Mouse (Mus musculus): Measurements from ENCODE around the gene Cma1. TPM values are rescaled to one million over a fixed set of nuclear protein-coding genes. Genes with fewer than 3 reads are reported as not detected.

The Cma1 gene
- polyA plus RNA-seq, 1 experiment from 2014 or later: not detected

DNA sequence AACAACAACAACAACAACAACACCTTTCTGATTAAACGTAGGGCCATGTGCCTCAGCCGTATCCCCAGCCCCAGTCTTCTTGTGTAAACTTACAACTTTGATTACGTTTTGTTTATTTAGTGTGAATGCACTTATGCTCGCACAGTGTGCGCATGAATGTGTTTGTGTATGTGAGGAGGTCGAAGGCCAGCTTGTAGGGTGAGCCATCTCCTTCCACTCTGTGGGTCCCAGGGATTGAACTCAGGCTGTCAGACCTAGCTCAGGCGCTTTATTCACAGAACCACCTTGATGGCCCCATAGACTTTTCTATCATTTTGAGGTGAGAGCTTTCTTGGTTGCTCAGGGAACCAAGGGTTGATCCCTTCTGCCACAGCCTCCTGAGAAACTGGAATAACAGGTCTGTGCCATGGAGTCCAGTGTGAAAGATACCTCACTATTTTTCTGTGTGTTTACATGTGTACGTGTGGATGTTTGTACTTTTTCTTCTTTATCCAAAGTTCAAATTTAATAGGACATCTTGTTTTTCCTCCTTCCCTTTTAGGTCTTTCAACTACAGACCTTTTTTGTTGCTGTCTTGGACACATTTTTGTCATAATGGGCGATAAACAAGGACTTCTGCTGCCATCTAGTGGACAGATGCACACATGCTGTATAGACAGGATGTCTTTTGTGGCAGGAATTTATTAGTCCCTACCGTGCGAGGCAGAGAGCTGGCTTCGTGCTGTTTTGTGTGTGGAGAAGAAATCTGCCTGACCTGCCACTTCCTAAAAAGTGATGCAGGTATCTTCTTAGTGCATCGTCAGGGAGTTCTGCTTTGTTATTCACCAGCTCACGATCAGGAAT is 26.0 kb downstream of the Cma1 start:
- Histone ChIP-seq H3K27ac (replicated peaks) (no peak overlapping the region), H3K27me3 (ENCODE audit: low read depth, poor library complexity, severe bottlenecking) (peaks cover 9% of the 10 kb centered on the region), H3K9me3 (replicated peaks) (0 out of 2 replicates have a peak, but pooled peaks cover 4% of the 10 kb centered on the region), H3K4me1 (0 out of 2 replicates have a peak, but pooled peaks cover 2% of the 10 kb centered on the region), H3K36me3 (no peaks in the 10 kb centered on the region), H3K4me3 (no peak overlapping the region)
- WGBS: 42% methylated on average over 14 of the region's 14 CpGs
- peak; percentile 76 for DNase-seq (ENCODE audit: low spot score)

DNA sequence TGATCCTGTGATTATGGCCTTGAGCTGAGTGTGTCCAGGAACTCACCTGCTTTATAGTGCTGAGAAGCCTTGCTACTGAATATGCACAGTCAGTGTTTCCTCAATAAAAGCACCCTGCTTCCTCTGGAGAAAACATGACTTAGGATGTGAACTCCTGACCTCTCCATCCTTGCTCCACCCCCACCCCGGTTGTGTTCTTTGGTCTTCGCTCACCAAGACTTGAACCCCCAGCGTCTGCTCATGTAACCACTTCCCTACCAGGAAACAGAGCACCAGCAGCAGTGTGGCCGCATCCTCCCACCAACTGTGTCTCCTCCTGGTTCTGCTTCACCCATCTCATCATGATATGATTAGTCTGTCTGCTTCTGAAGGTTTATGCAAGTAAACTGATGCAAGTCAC is 31.1 kb downstream of the Cma1 start:
- no peak for DNase-seq (ENCODE audit: low spot score)
- Histone ChIP-seq H3K9me3 (replicated peaks) (0 out of 2 replicates have a peak, but pooled peaks cover 4% of the 10 kb centered on the region), H3K27ac (replicated peaks) (no peak overlapping the region), H3K4me1 (no peaks in the 10 kb centered on the region), H3K27me3 (ENCODE audit: low read depth, poor library complexity, severe bottlenecking) (no peaks in the 10 kb centered on the region), H3K36me3 (no peaks in the 10 kb centered on the region), H3K4me3 (no peak overlapping the region)
- WGBS: 58% methylated on average over 4 of the region's 4 CpGs

DNA sequence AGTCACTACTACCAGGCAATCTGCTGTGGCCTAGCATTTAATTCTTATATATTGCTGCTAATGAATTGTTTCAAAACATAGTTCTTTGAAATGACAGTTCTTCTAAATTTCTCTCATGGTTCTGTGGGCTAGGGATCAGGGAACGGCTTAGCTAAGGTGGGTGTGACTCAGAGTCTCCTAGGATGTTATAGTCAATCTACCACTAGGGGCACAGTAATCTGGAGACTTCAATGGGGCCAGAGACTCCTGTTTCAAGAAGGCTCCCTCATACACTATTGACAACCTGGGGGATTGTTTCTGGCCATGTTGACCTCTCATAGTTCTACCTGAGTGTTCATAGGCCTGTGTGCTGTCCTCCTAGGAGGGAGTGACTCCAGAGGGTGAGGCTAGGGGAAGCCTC is 39.0 kb downstream of the Cma1 start:
- Histone ChIP-seq H3K27ac (replicated peaks) (no peak overlapping the region), H3K9me3 (replicated peaks) (no peaks in the 10 kb centered on the region), H3K36me3 (no peaks in the 10 kb centered on the region), H3K27me3 (ENCODE audit: low read depth, poor library complexity, severe bottlenecking) (no peaks in the 10 kb centered on the region), H3K4me3 (no peak overlapping the region), H3K4me1 (peaks cover 7% of the 10 kb centered on the region)
- WGBS: 33% methylated on average over 1 of the region's 1 CpGs
- no peak for DNase-seq (ENCODE audit: low spot score)

DNA sequence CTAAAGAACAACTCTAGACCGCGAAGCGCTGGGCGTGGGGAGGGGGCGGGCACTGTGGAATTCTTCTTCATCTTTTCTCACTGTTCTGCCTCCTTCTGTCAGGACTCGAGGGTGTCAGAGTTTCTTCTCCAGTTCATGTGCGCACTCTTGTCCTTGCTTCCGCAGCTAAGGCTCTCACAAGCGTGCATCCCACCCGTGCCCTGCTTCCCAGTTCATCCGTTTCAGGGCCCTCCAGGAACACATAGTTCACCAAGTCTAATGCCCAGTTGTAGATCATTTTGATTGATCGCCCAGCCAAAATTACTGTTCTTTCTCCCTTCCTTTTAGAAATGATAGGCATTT is 44.1 kb downstream of the Cma1 start:
- Histone ChIP-seq H3K4me3 (peak overlapping the region; percentile 62), H3K4me1 (peaks cover 21% of the 10 kb centered on the region), H3K9me3 (replicated peaks) (no peaks in the 10 kb centered on the region), H3K27ac (replicated peaks) (peak overlapping the region; percentile 80), H3K36me3 (peaks cover 30% of the 10 kb centered on the region), H3K27me3 (ENCODE audit: low read depth, poor library complexity, severe bottlenecking) (no peaks in the 10 kb centered on the region)
- WGBS: 10% methylated on average over 12 of the region's 12 CpGs
- no peak for DNase-seq (ENCODE audit: low spot score)

DNA sequence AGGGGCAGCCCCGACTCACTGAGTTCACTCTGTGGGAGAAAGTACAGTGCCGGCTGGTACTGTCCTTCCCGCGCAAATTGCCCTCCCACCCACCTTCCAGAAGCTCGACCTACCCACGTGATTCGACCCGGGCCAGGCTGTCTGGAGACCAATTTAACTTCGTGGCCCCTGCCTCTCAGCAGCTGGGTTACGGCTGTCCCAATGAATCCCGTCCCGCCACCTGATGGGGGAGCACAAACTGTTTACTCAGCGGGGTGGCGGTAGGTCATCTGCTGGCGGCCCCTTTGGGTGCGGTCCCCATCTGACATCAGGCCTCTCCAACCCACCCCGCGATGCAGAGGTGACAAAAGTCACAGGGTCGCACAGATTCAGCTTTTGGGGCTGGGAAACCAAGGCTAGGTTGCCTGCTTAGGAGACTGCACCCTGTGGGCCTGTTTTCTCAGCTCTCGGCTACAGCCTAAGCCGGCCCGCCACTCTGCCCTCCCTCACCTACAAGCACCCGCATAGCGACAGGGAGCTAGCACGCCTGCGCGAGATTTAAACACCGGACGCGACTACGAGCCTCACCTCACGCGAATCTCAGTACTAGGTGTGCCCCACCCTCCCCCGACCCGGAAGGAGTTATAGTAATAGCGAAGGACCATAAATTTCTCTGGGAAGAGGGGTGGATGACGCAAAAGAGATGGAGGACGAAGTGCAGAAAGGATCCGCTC is 44.6 kb downstream of the Cma1 start, which contains the start of gene Sdr39u1:
Gene Sdr39u1, minus strand, starts transcription at position 593 of the 713 bp plus-strand sequence.
- Histone ChIP-seq H3K9me3 (replicated peaks) (no peaks in the 10 kb centered on the region), H3K27me3 (ENCODE audit: low read depth, poor library complexity, severe bottlenecking) (no peaks in the 10 kb centered on the region), H3K36me3 (peaks cover 35% of the 10 kb centered on the region), H3K4me1 (peaks cover 21% of the 10 kb centered on the region), H3K4me3 (peak within 1 kb of the TSS; percentile 62), H3K27ac (replicated peaks) (peak within 1 kb of the TSS; percentile 80)
- DNase-seq (ENCODE audit: low spot score): peak; percentile 81
- WGBS: 4% methylated on average over 39 of the region's 39 CpGs

DNA sequence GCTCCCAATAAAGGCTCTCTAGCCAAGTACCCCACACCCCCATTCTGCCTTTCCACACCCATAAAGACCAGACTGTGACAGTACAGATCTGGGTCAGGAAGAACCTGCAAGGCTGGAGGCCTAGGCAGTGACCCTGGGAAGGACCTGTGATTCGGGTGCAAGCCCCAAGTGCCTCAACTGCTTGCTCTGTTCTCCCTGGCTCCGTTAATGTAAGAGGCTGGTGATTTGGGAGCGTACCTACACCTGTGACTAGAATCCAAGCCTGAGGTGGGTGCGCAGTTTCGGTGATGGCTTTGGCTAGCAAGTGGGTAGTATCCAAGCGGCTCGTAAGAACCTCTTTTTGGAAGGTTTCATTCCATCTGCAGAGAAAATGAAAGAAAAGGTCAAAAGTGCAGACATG is 45.5 kb downstream of the Cma1 start:
- Histone ChIP-seq H3K4me1 (peaks cover 21% of the 10 kb centered on the region), H3K36me3 (peaks cover 44% of the 10 kb centered on the region), H3K9me3 (replicated peaks) (no peaks in the 10 kb centered on the region), H3K27me3 (ENCODE audit: low read depth, poor library complexity, severe bottlenecking) (no peaks in the 10 kb centered on the region), H3K4me3 (no peak overlapping the region), H3K27ac (replicated peaks) (no peak overlapping the region)
- WGBS: 90% methylated on average over 7 of the region's 7 CpGs
- no peak for DNase-seq (ENCODE audit: low spot score)

DNA sequence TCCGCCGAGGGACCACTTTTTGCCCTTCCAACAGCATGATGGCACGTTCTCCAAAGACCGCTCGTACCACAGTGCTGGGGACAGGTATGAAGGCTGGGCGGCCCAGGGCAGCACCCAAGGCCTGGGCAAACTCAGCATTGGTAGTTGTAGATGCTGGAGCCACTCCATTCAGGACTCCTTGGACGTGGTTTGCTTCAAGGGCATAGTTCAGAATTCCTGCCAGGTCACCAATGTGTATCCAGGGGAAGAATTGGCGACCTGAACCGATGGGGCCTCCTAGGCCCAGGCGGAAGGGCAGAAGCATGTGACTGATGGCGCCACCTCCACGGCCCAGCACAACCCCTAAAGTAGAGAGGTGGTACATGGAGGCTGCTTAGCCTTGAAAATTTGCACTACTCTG is 46.8 kb downstream of the Cma1 start:
- Histone ChIP-seq H3K27me3 (ENCODE audit: low read depth, poor library complexity, severe bottlenecking) (no peaks in the 10 kb centered on the region), H3K9me3 (replicated peaks) (no peaks in the 10 kb centered on the region), H3K4me1 (peaks cover 21% of the 10 kb centered on the region), H3K4me3 (no peak overlapping the region), H3K36me3 (peaks cover 57% of the 10 kb centered on the region), H3K27ac (replicated peaks) (no peak overlapping the region)
- WGBS: 93% methylated on average over 12 of the region's 12 CpGs
- DNase-seq (ENCODE audit: low spot score): no peak

Other genes with a start within 250 kb of the Cma1 start
- 0.27 and 0.42 TPM in 2 replicates for gene Tgm1, start 230.7 kb downstream of the Cma1 start, polyA plus RNA-seq (2016; fragmentation: Nextera tagmentation; extraction: Ambion mirVana)
- 30.1 and 34.4 TPM in 2 replicates for gene Rabggta, start 222.4 kb downstream of the Cma1 start, polyA plus RNA-seq (2016; fragmentation: Nextera tagmentation; extraction: Ambion mirVana)
- gene Dhrs1, start 199.0 kb downstream of the Cma1 start, polyA plus RNA-seq (2016; fragmentation: Nextera tagmentation; extraction: Ambion mirVana): 67.6 and 71.2 TPM in 2 replicates
- gene Nop9, start 199.0 kb downstream of the Cma1 start, polyA plus RNA-seq (2016; fragmentation: Nextera tagmentation; extraction: Ambion mirVana): 50.6 and 60.8 TPM in 2 replicates
- 0.22 and 0.23 TPM in 2 replicates for gene Cideb, start 186.2 kb downstream of the Cma1 start, polyA plus RNA-seq (2016; fragmentation: Nextera tagmentation; extraction: Ambion mirVana)
- 0.06 and 0.22 TPM in 2 replicates for gene Ltb4r2, start 183.2 kb downstream of the Cma1 start, polyA plus RNA-seq (2016; fragmentation: Nextera tagmentation; extraction: Ambion mirVana)
- gene Ltb4r1, start 178.7 kb downstream of the Cma1 start, polyA plus RNA-seq (2016; fragmentation: Nextera tagmentation; extraction: Ambion mirVana): 0.25 and 0.30 TPM in 2 replicates
- 5.4 and 6.5 TPM in 2 replicates for gene Adcy4, start 160.6 kb downstream of the Cma1 start, polyA plus RNA-seq (2016; fragmentation: Nextera tagmentation; extraction: Ambion mirVana)
- gene Ripk3, start 155.8 kb downstream of the Cma1 start, polyA plus RNA-seq (2016; fragmentation: Nextera tagmentation; extraction: Ambion mirVana): 6.9 and 7.1 TPM in 2 replicates
- gene Nfatc4, start 121.5 kb downstream of the Cma1 start, polyA plus RNA-seq (2016; fragmentation: Nextera tagmentation; extraction: Ambion mirVana): 22.0 and 24.6 TPM in 2 replicates
- 22.3 and 25.1 TPM in 2 replicates for gene Nynrin, start 90.7 kb downstream of the Cma1 start, polyA plus RNA-seq (2016; fragmentation: Nextera tagmentation; extraction: Ambion mirVana)
- 0.14 and 0.16 TPM in 2 replicates for gene Cbln3, start 60.3 kb downstream of the Cma1 start, polyA plus RNA-seq (2016; fragmentation: Nextera tagmentation; extraction: Ambion mirVana)
- 23.2 and 24.7 TPM in 2 replicates for gene Khnyn, start 59.7 kb downstream of the Cma1 start, polyA plus RNA-seq (2016; fragmentation: Nextera tagmentation; extraction: Ambion mirVana)
- 27.5 and 31.5 TPM in 2 replicates for gene Sdr39u1, start 44.4 kb downstream of the Cma1 start, polyA plus RNA-seq (2016; fragmentation: Nextera tagmentation; extraction: Ambion mirVana)
- not detected in 2 replicates for gene Cma2, start 6.3 kb upstream of the Cma1 start, polyA plus RNA-seq (2016; fragmentation: Nextera tagmentation; extraction: Ambion mirVana)
- gene Mcpt1, start 73.3 kb upstream of the Cma1 start, polyA plus RNA-seq (2016; fragmentation: Nextera tagmentation; extraction: Ambion mirVana): not detected in 2 replicates
- not detected in 2 replicates for gene Mcpt9, start 85.8 kb upstream of the Cma1 start, polyA plus RNA-seq (2016; fragmentation: Nextera tagmentation; extraction: Ambion mirVana)
- gene Mcpt2, start 97.4 kb upstream of the Cma1 start, polyA plus RNA-seq (2016; fragmentation: Nextera tagmentation; extraction: Ambion mirVana): not detected in 2 replicates
- not detected in 2 replicates for gene Mcpt4, start 117.6 kb upstream of the Cma1 start, polyA plus RNA-seq (2016; fragmentation: Nextera tagmentation; extraction: Ambion mirVana)
- not detected in 2 replicates for gene Mcpt8, start 140.6 kb upstream of the Cma1 start, polyA plus RNA-seq (2016; fragmentation: Nextera tagmentation; extraction: Ambion mirVana)
- not detected in 2 replicates for gene Ctsg, start 157.9 kb upstream of the Cma1 start, polyA plus RNA-seq (2016; fragmentation: Nextera tagmentation; extraction: Ambion mirVana)
- gene Gzme, start 175.9 kb upstream of the Cma1 start, polyA plus RNA-seq (2016; fragmentation: Nextera tagmentation; extraction: Ambion mirVana): not detected in 2 replicates
- not detected in 2 replicates for gene Gzmd, start 187.9 kb upstream of the Cma1 start, polyA plus RNA-seq (2016; fragmentation: Nextera tagmentation; extraction: Ambion mirVana)
- gene Gzmg, start 214.9 kb upstream of the Cma1 start, polyA plus RNA-seq (2016; fragmentation: Nextera tagmentation; extraction: Ambion mirVana): not detected in 2 replicates
- gene Gzmn, start 229.9 kb upstream of the Cma1 start, polyA plus RNA-seq (2016; fragmentation: Nextera tagmentation; extraction: Ambion mirVana): not detected in 2 replicates